Mouse (Mus musculus) thymus, adult 2 months (tissue): ENCODE results near the gene Idnk.

ENCODE experiments used
- CTCF ChIP-seq: fragments of 200-500 bp; IDR thresholded peaks from 2 replicates; pipeline ENCODE4 v1.5.1; 2012; ENCODE audit warnings: mild to moderate bottlenecking, control low read depth, low read length, moderate library complexity, borderline replicate concordance; ENCODE audit not compliant: control insufficient read depth, poor library complexity, insufficient read depth; ENCODE audit errors: extremely low read depth
- POLR2A ChIP-seq: fragments of 200-500 bp; IDR thresholded peaks from 2 replicates; pipeline ENCODE4 v1.6.1; 2012; ENCODE audit warnings: mild to moderate bottlenecking, low read length, control low read depth, moderate library complexity; ENCODE audit not compliant: control insufficient read depth, poor library complexity, insufficient read depth; ENCODE audit errors: extremely low read depth

DNA sequence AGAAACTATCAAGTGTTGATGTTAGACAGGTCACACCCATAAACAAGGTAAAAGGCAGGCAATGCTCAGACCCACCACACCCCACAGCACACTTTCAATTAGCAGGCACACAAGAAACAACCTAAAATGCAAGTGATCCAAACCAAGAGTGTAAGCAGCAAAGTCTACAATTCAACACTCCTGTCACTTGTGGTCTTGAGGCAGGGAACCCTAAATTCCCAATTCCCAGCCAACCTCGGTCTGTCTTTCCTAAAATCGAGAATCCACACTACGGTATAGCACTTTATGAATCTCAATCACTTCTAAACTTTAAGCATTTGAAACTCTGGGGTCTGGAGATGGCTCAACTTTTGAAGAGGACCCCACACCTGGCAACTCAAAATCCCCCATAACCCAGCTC, 33.2 kb upstream of the Idnk start:
- TF ChIP-seq CTCF (no peak), POLR2A (no peak)
